Mouse (Mus musculus) neural tube, embryonic 12.5 days (tissue): ENCODE data around the gene Best2. TPM values are rescaled to one million over a fixed set of nuclear protein-coding genes. Genes with fewer than 3 reads are reported as not detected.

Experiments used
- ATAC-seq: fragments of 200-750 bp; cut with Nextera tagmentation; 2 replicates; pipeline ENCODE4 v1.8.0; 2017; ENCODE audit warnings: low read depth, mild to moderate bottlenecking, moderate TSS enrichment, moderate library complexity; ENCODE audit not compliant: low FRiP score
- H3K27ac ChIP-seq: fragments of 300-500 bp; sonication (generic); 2 replicates; pipeline ENCODE4 v1.5.1; 2016
- H3K27me3 ChIP-seq: fragments of 300-500 bp; sonication (generic); replicated peaks from 2 replicates; pipeline ENCODE4 v1.6.1; 2016; ENCODE audit warnings: mild to moderate bottlenecking
- H3K36me3 ChIP-seq: fragments of 300-500 bp; sonication (generic); 2 replicates; pipeline ENCODE4 v1.6.1; 2016; ENCODE audit warnings: mild to moderate bottlenecking
- H3K4me1 ChIP-seq: fragments of 300-500 bp; sonication (generic); 2 replicates; pipeline ENCODE4 v1.6.1; 2016
- H3K4me2 ChIP-seq: fragments of 300-500 bp; sonication (generic); replicated peaks from 2 replicates; pipeline ENCODE4 v1.6.1; 2016; ENCODE audit warnings: mild to moderate bottlenecking
- H3K4me3 ChIP-seq: fragments of 300-500 bp; sonication (generic); 2 replicates; pipeline ENCODE4 v1.5.1; 2016
- H3K9ac ChIP-seq: fragments of 300-500 bp; sonication (generic); 2 replicates; pipeline ENCODE4 v1.6.1; 2016; ENCODE audit warnings: mild to moderate bottlenecking
- H3K9me3 ChIP-seq: fragments of 300-500 bp; sonication (generic); 2 replicates; pipeline ENCODE4 v1.6.1; 2016; ENCODE audit warnings: mild to moderate bottlenecking
- WGBS: fragments of 180-500 bp; shearing (Covaris S2); methylation state at CpG from one replicate; pipeline ENCODE4 v1.1.7; 2016; 5-methylcytosine and 5-hydroxymethylcytosine counted together
- polyA plus RNA-seq: library from polyadenylated mRNA; unstranded; fragments of >200 nt; fragmentation: Nextera tagmentation; extraction: Ambion mirVana; gene quantifications from 2 replicates; pipeline ENCODE4 v1.2.1, GENCODE M21; 2016

Gene Best2
- polyA plus RNA-seq, 1 experiment from 2014 or later, result not detected

- ATAC-seq, result no peak
- Histone ChIP-seq H3K9me3 (no peaks in the 10 kb centered on the region), H3K27ac (no peak overlapping the region), H3K4me1 (peaks cover 26% of the 10 kb centered on the region), H3K27me3 (peaks cover 27% of the 10 kb centered on the region), H3K4me2 (no peak overlapping the region), H3K36me3 (no peaks in the 10 kb centered on the region), H3K9ac (no peak overlapping the region), H3K4me3 (no peak overlapping the region)
- WGBS, result 75% methylated on average over 2 of the region's 2 CpGs
These were observed 26.4 kb downstream of the Best2 start for GRCm38 (mm10) chr8:84987903-84988302.

GRCm38 (mm10) chr8:84987388-84987787 is 26.9 kb downstream of the Best2 start:
- WGBS, result 83% methylated on average over 5 of the region's 5 CpGs
- no peak overlapping the region for H3K9ac ChIP-seq
- peaks cover 32% of the 10 kb centered on the region for H3K27me3 ChIP-seq
- no peak overlapping the region for H3K27ac ChIP-seq
- H3K9me3 ChIP-seq, result no peaks in the 10 kb centered on the region
- H3K36me3 ChIP-seq, result no peaks in the 10 kb centered on the region
- H3K4me1 ChIP-seq, result peaks cover 26% of the 10 kb centered on the region
- no peak for ATAC-seq
- H3K4me3 ChIP-seq, result no peak overlapping the region
- no peak overlapping the region for H3K4me2 ChIP-seq

- no peak overlapping the region for H3K27ac ChIP-seq
These were observed 27.9 kb downstream of the Best2 start for GRCm38 (mm10) chr8:84986379-84986945.

GRCm38 (mm10) chr8:84985684-84986378 is 28.5 kb downstream of the Best2 start:
- H3K27ac ChIP-seq, result no peak overlapping the region
- peak overlapping the region; percentile 43 for H3K4me3 ChIP-seq
- peaks cover 42% of the 10 kb centered on the region for H3K27me3 ChIP-seq
- peaks cover 27% of the 10 kb centered on the region for H3K4me1 ChIP-seq
- H3K36me3 ChIP-seq, result no peaks in the 10 kb centered on the region
- H3K9ac ChIP-seq, result peak overlapping the region; percentile 57
- H3K9me3 ChIP-seq, result no peaks in the 10 kb centered on the region
- peak overlapping the region; percentile 99 for H3K4me2 ChIP-seq
- WGBS, result under 1% methylated on average over 53 of the region's 53 CpGs
- peak; percentile 3; the same call in 1 of the 2 replicates for ATAC-seq

More at GRCm38 (mm10) chr8:84986379-84986945, 27.9 kb downstream of the Best2 start:
- ATAC-seq, result no peak
- 41% methylated on average over 8 of the region's 8 CpGs for WGBS
- no peak overlapping the region; the same call in 1 of the 2 replicates for H3K9ac ChIP-seq
- no peaks in the 10 kb centered on the region for H3K9me3 ChIP-seq
- H3K4me2 ChIP-seq, result peak overlapping the region; percentile 99
- H3K4me1 ChIP-seq, result peaks cover 26% of the 10 kb centered on the region
- peak overlapping the region; percentile 43; the same call in 1 of the 2 replicates for H3K4me3 ChIP-seq
- H3K27me3 ChIP-seq, result peaks cover 37% of the 10 kb centered on the region
- no peaks in the 10 kb centered on the region for H3K36me3 ChIP-seq

- peak overlapping the region; percentile 43 for H3K4me3 ChIP-seq
- H3K9me3 ChIP-seq, result no peaks in the 10 kb centered on the region
- WGBS, result under 1% methylated on average over 23 of the region's 23 CpGs
- peaks cover 43% of the 10 kb centered on the region for H3K27me3 ChIP-seq
- no peaks in the 10 kb centered on the region for H3K36me3 ChIP-seq
- no peak for ATAC-seq
- peak overlapping the region; percentile 99 for H3K4me2 ChIP-seq
- H3K9ac ChIP-seq, result peak overlapping the region; percentile 57
- H3K27ac ChIP-seq, result no peak overlapping the region
- H3K4me1 ChIP-seq, result peaks cover 29% of the 10 kb centered on the region
These were observed 29.2 kb downstream of the Best2 start for GRCm38 (mm10) chr8:84985049-84985683.

- Histone ChIP-seq H3K27ac (no peak overlapping the region), H3K4me1 (peaks cover 36% of the 10 kb centered on the region), H3K9me3 (no peaks in the 10 kb centered on the region), H3K9ac (no peak overlapping the region), H3K36me3 (no peaks in the 10 kb centered on the region), H3K27me3 (peaks cover 47% of the 10 kb centered on the region), H3K4me3 (no peak overlapping the region), H3K4me2 (peak overlapping the region; percentile 99)
- ATAC-seq, result no peak
- WGBS, result 12% methylated on average over 16 of the region's 16 CpGs
These were observed 29.9 kb downstream of the Best2 start for GRCm38 (mm10) chr8:84984294-84985048.

GRCm38 (mm10) chr8:84982499-84983011 is 31.8 kb downstream of the Best2 start:
- Histone ChIP-seq H3K4me1 (peaks cover 53% of the 10 kb centered on the region), H3K27ac (no peak overlapping the region), H3K27me3 (peaks cover 55% of the 10 kb centered on the region), H3K4me2 (0 out of 2 replicates have a peak overlapping the region, but pooled peaks have one; percentile 3), H3K9me3 (no peaks in the 10 kb centered on the region), H3K9ac (no peak overlapping the region), H3K36me3 (no peaks in the 10 kb centered on the region), H3K4me3 (no peak overlapping the region)
- 62% methylated on average over 3 of the region's 3 CpGs for WGBS
- no peak for ATAC-seq

GRCm38 (mm10) chr8:84981644-84982498 is 32.5 kb downstream of the Best2 start:
- no peak overlapping the region for H3K4me3 ChIP-seq
- peaks cover 60% of the 10 kb centered on the region for H3K4me1 ChIP-seq
- WGBS, result 86% methylated on average over 15 of the region's 15 CpGs
- H3K4me2 ChIP-seq, result no peak overlapping the region
- no peak overlapping the region for H3K9ac ChIP-seq
- no peak overlapping the region for H3K27ac ChIP-seq
- no peaks in the 10 kb centered on the region for H3K9me3 ChIP-seq
- H3K36me3 ChIP-seq, result no peaks in the 10 kb centered on the region
- H3K27me3 ChIP-seq, result peaks cover 59% of the 10 kb centered on the region
- ATAC-seq, result no peak

GRCm38 (mm10) chr8:84980622-84981358 is 33.5 kb downstream of the Best2 start:
- H3K9ac ChIP-seq, result 0 out of 2 replicates have a peak overlapping the region, but pooled peaks have one; percentile 40
- H3K36me3 ChIP-seq, result no peaks in the 10 kb centered on the region
- H3K27ac ChIP-seq, result no peak overlapping the region
- ATAC-seq, result no peak
- H3K4me3 ChIP-seq, result no peak overlapping the region
- peak overlapping the region; percentile 98 for H3K4me2 ChIP-seq
- H3K27me3 ChIP-seq, result peaks cover 51% of the 10 kb centered on the region
- WGBS, result 37% methylated on average over 11 of the region's 11 CpGs
- no peaks in the 10 kb centered on the region for H3K9me3 ChIP-seq
- peaks cover 65% of the 10 kb centered on the region for H3K4me1 ChIP-seq

- Histone ChIP-seq H3K9ac (peak overlapping the region; percentile 48), H3K4me3 (peak overlapping the region; percentile 26), H3K27ac (no peak overlapping the region), H3K9me3 (no peaks in the 10 kb centered on the region), H3K27me3 (peaks cover 47% of the 10 kb centered on the region), H3K4me1 (peaks cover 60% of the 10 kb centered on the region), H3K36me3 (no peaks in the 10 kb centered on the region), H3K4me2 (peak overlapping the region; percentile 98)
- WGBS, result 3% methylated on average over 41 of the region's 42 CpGs
- peak; percentile 6; the same call in 1 of the 2 replicates for ATAC-seq
These were observed 34.5 kb downstream of the Best2 start for GRCm38 (mm10) chr8:84979599-84980421.
